Mouse (Mus musculus): ENCODE measurements around the gene Agxt2. TPM values are rescaled to one million over a fixed set of nuclear protein-coding genes. Genes with fewer than 3 reads are reported as not detected.

Gene Agxt2
- total RNA-seq, 2 experiments from 2014 or later = 8.5 to 10.6 TPM

DNA sequence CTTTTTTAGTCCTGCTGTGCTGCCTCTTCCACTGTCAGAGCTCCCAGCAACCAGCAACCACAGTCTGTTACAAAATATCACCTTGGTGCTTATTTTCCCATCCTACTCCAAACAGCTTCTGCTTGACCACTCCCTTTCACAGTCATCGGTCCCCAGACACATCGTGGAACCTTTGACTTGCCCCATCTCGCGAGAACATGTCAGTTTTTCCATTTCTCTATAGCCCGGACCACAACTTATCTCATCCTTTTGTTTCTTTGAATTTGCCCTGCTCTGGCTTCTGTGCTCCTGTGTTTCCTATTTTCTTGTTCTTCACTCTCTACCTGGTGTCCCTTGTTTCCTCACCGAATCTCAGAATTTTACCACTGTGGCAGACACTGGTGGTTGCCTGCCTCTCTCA is 67.8 kb downstream of the Agxt2 start:
- DNase-seq (ENCODE audit: low spot score in 2 of 2) = no peak

DNA sequence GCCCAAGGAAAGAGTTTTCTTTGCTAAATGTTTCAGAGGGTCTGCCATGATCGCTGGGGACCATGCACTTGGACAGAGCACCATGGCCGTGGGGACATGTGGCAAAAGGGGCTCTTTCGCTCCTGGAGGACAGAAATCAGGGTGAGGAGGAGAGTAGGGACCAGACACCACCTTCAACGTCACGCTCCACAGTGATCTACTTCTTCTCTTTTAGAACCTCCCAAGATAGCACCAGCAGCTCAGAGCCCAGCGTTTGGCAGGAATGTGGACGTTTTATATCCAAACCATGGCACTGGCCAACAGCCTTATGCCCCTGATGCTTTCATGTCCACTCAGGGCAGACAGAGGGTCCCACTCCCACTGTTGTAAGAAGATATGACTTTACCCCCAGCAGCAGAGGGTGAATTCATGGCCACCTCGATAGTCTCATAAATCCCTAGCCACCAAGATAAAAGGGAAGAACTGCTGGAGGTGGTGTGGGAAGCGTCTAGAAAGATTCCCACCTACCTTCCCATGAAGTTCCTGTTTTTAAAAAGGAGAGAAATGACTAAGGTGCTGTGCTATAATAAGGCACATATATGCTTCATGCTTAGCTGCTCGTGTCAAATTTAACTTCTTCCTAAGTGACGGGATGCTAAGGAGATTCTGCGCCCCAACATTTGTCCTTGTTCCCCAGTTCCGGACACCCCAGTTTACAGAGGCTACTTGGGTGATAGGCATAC is 68.4 kb downstream of the Agxt2 start:
- DNase-seq (ENCODE audit: low spot score in 2 of 2) = no peak

- no peak for DNase-seq (ENCODE audit: low spot score in 2 of 2)
Measured at GRCm38 (mm10) chr15:10436893-10437292, 78.6 kb downstream of the Agxt2 start.

DNA sequence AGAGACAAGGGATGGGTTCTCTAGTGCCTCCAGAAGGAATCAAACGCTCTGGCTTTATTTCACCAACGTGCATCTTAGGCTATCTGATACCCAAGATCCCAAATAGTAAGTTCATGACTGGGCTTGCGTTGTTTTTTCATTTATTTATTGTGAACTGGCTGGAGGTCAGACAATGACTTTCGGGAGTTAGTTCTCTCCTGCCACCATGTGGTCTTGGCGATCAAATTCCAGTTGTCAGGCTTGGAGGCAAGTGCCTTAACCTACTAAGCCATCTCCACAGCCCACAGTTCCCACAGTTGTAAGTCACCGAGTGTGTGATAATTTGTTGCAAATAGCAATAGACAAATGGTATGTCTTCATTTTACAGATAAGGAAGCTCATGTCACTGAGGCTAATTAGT is 81.6 kb downstream of the Agxt2 start:
- DNase-seq (ENCODE audit: low spot score in 2 of 2) = no peak

DNA sequence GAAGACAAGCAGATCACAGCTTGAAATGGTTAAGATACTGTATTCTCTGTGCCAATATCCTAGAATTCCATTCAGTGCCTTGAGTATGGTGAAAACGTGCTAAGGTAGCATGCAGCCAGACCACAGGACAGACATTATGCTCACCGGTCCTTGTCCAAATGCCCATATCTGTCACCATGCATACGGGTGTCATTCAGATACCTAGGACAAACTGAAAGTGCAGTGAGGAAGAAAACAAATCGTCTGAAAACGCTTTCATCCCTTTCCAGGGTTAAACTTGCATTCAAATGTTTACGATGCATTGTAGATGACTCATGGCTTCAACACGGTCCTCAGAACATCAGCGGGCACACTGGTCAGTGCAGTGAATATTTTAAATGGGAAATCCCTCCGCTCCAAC is 83.2 kb downstream of the Agxt2 start:
- DNase-seq (ENCODE audit: low spot score in 2 of 2) = no peak

DNA sequence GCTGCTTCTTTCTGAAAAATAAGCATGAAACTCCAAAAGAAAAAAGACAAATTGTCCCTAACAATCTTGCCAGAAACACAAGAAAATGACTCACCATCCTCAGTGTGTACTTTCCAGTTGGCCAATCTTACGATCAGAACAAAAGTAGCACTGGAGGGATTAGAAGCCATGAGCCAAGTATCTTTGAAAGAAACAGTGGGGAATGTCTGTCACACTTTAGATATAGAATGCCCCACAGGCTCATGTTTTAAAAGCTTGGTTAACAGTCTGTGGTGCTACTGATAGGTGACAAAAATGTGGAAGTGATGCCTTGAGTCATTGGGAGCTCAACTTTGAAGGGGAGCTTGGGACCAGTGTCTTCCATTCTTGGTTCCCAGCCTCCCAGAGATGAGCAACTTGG is 83.9 kb downstream of the Agxt2 start:
- DNase-seq (ENCODE audit: low spot score in 2 of 2) = no peak

DNA sequence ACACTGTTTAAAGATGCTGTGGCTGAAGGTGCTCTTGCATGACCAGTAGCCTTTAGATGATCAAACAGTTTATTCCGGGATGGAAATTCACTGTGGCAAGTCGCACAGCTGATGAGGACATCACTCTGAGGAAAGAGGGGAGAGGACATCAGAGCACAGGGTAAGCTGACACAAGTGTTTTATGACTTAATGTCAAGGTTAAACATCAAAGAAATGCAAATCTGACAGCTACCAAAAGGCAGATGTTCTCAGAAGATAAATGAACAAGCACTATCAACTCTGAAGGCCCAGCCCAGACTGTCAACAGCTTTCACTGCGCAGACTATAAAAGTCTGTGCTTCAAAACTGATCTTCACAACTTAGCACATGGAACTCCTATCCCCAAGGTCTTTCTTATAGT is 88.8 kb downstream of the Agxt2 start:
- DNase-seq (ENCODE audit: low spot score in 2 of 2) = no peak

Other genes with a start within 250 kb of the Agxt2 start
- gene Prlr, start 181.3 kb upstream of the Agxt2 start, total RNA-seq (2021) = 100 to 1,000 TPM; 143 to 146 TPM
- gene Gm21973, start 33.2 kb upstream of the Agxt2 start, total RNA-seq (2021) = not detected
- 10 to 100 TPM; 22.3 to 28.3 TPM for gene Dnajc21, start 112.0 kb downstream of the Agxt2 start, total RNA-seq (2021)
- 10 to 100 TPM; 58.6 to 60.3 TPM for gene Brix1, start 127.4 kb downstream of the Agxt2 start, total RNA-seq (2021)
- gene Rad1, start 127.5 kb downstream of the Agxt2 start, total RNA-seq (2021) = 10 to 100 TPM; 16.8 to 17.0 TPM
- not detected for gene Ttc23l, start 200.1 kb downstream of the Agxt2 start, total RNA-seq (2021)

Data from adrenal gland, postnatal 4 days (tissue).